Mouse (Mus musculus) cerebellum, postnatal 10 days (tissue): ENCODE results near the gene Tenm4.
"Not testable (repeated sequence)": the region's sequence is repeated elsewhere in the genome, so short reads cannot be mapped to it uniquely, and the experiment has no call there.

Experiments
- DNase-seq, 2 experiments: peaks; one replicate each; pipeline ENCODE4 v3.0.0; 2021; ENCODE audit warnings: mixed read lengths in 2 of 2

Tenm4 gene

DNA sequence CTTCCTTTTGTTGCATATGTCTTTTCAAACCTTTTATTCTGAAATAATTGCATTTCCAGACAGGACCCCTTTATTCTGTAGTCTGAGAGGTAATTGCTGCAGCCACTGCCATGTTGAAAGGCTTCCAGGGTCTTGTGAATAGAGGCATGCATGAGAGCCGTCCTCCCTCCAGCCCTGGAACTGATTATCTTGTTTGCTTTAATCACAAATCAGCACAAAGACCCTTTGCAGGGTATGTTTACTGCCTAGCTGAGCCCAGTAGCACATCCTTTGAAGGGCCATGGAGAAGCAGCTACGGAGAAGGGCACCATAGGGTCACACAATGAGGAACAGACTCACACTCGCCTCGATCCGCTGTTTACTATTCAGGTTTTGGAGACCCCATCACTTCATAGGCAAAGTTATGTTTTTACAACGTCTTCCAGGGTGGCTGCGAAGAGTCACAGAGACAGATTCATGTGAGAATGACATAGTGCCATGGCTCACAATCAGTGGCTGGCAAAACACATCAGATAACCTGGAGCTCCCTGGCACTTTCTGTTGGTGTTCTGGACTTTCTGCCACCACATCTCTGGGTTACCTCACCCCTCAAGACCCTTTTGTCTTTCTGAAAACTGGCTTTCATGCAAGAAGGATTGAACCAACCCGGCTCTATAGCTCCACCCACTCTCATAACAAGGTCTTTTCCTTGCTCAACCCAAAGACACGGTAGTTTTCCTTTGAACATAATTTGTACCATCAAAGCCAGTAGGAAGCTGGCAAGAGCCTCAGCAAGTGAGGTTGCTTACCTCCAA, 425.6 kb downstream of the Tenm4 start:
- DNase-seq = no peak

DNA sequence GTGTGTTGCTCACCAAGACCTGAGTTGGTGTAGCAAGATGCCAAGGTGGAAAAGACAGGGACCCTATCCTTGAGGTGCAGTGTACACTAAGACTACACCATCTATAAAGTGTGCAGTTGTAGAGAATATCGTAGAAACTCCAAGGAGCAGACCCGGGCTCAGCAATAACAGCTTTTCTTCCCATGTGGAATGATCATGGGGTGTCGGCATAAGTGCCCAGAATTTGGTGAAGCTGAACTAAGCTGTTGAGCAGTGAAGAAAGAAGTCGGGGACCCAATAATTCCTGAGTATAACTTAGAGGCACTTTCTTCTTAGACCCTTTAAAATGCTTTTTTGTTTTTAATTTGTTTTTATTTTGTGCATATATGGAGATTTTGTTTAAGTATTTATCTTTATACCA, 426.8 kb downstream of the Tenm4 start:
- DNase-seq = peak; percentile 60 to 63

DNA sequence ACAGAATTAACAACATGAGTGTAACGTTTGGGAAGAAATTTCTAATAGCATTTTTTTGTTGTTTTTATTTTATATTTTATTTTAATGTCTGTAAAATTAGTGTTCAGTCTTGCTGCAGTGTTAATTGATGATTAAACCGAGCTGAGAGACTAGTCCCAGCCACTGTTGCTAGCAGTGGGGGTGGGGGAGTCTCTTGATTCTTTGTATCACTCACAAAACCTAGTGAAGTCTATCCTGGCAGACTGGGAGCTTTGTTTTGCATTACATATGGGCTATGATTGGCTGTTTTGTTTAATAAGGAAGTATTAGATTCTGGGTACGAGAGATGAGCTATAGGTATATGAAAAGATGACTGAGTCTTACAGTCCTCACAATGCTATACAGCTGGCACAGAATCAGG, 428.0 kb downstream of the Tenm4 start:
- DNase-seq = no peak

DNA sequence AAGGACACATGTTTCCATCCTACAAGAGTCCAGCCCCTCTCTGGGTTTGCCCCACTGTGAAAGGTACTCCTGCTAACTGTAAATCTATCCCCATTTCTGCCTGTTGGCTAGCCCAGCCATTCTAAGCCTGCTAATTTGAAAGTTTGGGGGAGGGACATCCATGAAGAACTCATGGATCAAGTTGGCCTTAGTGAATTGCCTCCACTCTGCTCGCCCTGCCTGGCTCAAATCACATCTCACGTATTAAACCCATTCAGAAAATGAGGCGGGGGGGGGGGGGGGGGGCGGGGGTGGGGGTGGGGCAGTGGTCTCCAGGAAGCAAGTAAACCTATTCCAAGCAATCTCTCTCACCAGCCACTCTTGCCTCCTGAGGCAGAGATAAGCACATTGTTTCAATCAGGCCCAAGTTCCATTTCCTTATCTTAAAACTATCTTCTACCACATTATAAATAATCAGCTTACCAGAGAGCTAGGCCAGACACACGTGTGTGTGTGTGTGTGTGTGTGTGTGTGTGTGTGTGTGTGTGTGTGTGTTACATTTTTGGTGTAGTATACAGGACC, 429.4 kb downstream of the Tenm4 start:
- DNase-seq = no peak

DNA sequence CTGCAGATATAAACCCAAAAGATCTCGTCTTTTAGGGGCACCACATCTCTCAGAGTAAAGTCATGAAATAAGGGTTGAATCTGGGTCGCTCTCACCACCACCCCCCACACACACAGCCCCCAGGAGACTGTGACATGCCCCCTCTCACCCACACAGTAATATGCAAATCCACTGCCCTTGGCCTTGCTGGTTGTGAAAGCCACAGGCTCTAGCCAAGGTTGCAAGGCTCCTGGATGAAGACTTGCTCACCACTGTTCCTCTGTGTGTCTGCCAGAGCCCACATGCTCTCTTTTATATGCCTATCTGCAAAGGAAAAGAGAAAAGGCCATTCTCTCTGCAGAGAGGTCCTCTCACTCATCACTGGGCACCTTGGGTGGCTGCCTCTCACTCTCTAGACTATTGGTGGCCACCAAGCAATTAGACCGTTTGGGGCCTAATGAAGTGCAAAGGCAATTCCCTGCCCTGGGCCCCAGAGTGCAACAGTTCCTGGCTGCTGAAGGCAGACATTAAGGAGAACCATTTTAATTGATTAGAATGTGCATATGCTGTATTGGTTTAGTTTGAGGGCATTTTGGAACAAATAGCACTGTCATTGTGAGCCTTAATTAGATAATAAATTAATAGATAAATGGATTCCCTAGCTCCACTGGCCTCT, 433.2 kb downstream of the Tenm4 start:
- DNase-seq = no peak

DNA sequence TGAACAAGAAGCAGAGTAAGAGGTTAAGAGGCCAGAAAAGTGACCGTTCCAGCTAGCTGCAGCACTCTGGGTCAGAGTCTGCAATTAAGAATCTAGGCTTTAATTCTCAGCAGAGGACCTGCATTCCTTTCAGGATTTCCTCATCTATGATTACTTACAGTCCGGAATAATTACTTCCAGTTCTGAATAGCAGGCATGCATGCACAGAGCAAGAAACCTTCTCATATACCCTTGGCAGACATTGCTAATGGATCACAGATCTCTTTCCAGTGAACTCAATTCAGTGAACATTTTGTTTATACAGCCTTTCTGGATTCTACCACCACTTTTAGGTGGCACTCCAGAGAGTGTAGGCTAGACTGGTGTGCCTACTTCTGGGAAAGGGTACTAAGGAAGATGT, 434.3 kb downstream of the Tenm4 start:
- DNase-seq = no peak

DNA sequence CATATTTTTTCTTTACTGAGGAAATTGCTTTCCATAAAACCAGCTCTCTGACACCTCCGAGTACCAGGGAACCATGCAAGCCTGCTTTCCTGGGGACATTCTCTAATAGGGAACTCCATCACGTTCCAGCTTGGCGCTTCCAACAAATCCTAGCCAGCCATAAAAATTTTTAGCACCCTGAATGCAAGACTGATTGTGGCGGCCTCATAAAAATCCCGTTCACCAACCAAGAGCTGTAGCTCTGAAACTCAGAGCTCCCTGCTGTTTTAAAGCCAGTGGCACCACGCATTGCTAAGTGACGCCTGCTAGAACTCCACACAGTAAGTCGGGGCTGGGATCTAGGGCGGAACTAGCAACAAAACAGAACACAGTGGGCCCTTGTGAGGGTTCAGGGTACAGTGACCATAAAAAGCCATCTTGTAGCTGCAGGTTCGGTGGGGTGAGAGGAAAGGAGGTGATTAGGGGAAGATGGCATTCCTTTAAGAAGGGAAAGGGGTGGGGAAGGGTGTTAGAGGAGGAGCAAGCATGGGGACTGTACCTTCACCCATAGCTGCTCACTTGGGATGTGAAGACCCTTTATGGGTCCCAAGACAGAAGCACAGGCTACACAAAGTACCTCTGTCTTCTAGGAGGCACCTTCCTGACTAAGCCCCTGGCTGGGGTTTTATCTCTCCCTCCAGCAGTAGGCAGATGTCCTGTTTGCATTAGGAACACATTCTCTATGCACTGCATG, 439.0 kb downstream of the Tenm4 start:
- no peak for DNase-seq

DNA sequence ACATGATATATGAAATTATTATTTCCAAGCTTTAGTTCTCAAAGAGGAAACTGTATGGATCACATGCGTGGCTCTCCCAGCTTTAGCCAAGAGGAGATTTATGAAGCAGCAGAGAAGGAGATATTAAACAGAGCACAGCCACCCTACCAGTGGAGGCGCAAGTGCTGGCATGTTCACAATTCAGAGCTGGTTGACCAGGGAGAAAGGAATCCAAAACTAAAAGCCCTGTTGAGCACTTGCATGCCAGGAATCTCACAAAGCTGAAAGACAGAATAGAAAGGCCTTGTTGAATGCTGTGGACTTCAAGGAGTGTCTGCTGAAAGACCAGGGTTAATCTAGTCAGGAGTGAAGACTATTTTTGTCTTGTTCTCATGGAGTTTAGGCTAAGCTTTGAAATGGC, 446.3 kb downstream of the Tenm4 start:
- no peak for DNase-seq

DNA sequence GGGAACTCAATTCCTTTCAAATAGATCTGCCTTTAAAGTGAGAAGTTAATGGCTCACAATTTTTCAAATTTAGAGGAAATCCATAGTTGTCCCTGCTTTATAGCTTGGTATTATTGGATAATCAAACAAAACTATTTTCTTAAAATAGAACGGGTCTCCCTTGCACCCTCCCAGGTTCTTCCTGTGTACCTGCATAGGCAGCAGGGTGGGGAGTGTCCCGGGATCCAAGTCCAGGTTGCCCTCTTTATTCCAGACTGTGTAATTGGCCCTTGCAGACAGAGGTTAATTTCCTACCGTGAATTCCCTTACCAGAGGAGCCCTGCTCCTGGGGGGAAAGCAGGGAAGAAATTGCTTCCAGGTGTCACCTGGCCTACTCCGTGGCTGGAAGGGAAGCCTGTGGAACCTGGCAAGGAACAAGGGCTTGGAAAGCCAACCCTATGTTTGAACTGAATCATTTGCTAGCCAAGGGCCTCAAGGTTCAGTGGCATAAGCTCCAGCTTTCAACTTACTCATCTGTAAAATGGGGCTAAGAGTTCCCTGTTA, 449.0 kb downstream of the Tenm4 start:
- DNase-seq = no peak

DNA sequence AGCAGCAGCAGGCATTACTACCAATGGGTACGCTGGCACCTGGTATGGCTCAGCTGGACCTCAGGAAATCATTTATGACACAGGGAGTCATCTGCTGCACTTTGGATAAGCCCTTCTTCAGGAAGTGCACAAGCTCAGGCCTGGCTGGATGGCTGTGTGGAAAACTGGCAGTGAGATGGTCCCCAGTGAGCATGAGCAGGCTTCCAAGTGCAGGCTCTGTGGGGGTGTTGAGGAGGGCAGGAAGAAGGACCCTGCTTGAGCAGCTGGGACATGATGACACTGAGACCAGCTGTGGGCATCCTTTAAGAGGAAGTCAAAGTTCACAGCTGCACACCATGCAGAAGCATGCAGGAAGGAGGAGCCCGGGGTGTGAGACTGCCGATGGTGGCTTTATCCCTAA, 455.3 kb downstream of the Tenm4 start:
- no peak for DNase-seq

DNA sequence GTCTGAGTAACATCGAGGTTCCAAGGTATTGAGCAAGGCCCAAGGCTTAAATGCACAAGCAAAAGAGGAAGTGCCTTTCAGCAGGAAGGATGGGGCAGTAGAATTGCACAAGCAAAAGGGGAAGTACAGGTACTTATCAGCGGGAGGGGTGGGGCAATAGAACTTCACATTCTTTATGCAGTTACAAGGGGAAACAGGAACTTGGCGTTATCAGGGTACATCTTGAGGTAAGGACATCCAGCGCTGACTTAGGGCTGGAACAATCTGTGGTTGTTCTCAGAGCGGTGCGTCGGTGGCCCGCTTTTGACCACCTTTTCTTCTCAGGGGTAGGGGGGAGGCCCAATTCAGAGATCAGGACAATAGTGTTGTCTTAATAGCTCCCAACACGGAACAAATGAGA, 459.5 kb downstream of the Tenm4 start:
- not testable (repeated sequence) for DNase-seq

DNA sequence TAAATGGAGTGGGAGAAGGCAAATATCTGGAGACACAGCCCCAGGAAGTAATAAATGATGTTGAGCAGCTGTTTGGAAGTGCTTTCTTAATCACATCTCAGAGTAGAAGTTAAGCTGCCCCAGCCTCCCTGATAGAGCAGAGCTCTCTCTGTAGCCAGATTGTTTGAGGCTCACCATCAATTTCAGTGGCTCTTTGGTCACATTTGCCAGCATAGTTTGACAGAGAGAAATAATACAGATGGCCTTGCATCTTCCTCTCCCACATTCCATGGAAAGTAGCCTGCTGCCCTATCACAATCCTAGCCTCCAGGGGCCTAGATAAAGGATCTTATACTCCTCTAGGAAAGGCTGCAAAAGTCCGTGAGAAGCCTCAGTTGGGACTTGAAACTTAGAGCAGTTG, 462.0 kb downstream of the Tenm4 start:
- no peak for DNase-seq

DNA sequence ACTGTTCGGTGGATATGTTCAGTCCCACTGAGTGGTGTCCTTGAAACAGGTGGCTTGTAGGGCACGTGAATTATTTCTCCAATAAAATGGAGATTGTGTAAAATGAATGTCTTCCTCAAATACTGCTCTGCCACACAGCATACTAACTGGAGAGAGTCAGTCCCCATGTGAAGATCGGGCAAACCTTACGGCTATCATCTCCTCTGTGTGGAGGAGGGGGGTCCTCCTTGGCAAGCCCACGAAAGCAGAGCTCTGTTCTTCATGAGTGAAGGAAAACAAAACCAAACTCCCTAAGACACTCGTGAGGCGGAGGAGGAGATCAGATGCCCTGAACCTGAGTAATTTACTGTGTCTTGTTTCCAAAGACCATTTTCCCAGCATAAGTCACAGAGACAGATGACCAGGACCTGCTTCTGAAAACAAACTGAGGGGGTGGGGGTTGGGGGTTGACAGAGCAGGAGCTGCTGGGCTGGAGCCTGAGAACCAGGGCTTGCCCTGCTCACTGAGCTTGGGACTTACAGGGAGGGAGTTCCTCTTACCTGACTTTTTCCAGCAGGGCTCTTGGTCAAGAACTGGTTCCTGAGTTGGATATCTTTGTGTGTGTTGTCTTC, 464.9 kb downstream of the Tenm4 start:
- no peak for DNase-seq

DNA sequence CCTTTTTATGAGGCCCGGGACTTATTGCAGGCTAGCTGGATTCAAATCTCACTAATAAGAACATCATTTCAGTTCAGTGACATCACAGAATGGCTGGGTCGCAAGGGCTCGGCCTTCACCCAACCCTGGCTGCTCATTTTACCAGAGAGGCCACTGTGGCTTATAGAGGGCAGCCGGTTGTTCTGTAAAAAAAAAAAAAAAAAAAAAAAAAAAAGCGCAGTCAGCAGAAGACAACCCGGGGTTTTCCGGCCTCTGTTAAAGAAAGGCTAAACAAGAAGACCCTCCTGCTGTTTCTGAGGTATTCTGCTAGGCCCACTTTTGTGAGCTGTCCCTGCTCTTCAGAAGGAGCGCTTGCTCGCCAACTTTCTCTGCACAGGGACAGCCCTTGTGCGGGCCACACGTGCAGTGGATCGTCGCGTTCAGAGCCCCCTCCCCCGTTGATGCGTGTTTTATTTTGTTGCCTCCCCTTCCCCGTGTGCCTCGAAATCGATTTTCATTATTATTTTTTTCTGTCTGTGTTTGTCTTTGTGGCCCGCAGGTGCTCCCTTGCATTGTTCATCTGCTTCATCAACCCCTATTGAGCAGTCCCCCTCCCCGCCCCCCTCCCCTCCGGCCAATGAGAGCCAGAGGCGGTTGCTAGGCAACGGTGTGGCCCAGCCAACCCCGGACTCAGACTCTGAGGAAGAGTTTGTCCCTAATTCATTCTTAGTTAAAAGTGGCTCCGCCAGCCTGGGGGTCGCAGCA, 472.6 kb downstream of the Tenm4 start:
- peak; percentile 82 to 87 for DNase-seq

DNA sequence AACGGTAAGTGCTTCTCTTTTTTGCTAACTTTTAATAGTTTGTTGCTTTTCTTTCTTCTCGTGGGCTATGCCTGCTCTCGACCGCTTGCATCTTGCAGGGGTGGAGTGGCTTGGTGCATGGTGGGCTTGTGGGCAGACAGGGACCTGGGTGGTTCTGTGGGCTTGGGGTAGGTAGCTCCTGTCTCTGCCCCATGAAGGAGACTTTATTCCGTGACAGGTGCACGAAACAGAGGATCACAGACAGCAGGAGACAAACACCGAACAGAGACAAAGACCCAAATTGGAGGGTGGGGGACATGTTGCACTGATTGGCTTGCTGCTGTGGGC, 473.1 kb downstream of the Tenm4 start:
- peak; percentile 29 to 36 for DNase-seq

DNA sequence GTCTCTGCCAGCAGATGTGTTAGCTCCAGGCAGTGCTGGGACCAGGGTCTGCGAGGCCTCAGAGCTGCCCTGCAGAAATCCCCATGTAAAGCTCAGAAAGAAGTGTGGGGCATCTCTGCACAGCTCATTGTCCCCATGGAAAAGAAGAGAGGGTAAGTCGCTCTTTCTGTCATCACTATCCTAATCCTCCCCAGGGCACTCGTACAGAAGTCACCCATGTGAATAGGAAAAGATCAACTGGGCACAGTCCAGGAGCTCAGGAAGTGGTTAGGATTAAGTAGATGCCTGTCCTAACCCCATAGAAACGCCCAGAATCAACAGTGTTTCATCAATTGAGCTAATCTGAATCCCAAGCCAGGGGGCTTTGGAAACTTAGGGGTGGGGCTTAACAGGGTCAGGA, 476.6 kb downstream of the Tenm4 start:
- no peak for DNase-seq

DNA sequence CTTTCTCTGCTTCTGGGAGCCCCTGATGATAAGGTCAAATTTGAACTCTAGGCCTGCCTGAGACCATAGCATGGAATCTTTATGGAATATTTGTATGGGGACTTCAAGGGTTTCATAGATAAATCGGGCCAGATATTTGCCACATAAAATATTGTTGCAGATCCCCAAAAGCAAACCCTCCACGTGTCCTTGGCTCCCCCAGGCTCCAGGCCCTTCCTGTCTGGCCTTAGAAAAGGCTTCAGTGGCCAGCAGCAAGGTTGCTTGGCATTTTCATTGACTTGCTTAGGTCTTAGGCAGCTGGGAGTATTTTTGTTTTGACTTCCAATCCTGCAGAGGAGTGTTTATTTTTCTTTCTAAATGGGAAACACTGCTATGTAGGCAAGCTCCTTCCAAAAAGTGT, 477.6 kb downstream of the Tenm4 start:
- no peak for DNase-seq

DNA sequence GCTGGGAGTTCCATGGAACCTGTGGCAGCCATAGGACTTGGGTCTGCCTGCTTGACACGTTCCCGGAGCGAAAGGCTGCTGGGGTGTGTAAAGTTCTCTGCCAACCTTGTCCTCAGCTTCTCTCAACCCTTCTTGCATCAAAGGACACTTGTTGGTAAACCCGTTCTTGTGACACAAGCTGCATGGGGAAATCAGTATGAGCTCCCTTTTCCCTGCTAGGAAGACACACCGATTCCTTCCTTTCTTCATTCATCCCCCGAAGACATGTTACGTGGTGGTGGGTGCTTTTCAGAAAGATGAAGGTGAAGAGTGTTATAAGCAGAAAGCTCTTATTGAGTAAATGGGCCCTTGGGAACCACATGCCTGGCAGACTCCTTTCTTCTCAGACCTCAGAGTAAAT, 478.1 kb downstream of the Tenm4 start:
- no peak for DNase-seq

DNA sequence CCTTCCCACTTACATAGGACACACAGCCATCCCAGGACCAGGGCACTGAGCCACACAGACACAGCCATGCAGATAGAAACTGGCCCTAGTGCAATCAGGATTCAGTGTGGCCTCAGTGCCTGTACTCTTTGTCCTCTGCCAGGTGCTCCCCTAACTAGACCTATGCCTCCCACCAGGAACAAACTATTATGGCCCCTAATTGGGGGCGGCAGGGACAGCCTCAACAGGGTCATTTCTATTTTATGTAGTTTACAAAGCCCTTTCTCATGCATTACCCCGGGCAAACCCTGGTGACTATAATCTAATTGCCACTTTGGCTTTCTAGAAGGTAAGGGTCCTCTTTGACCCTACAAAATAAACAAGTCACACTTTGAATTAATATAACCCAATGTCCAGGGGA, 479.4 kb downstream of the Tenm4 start:
- no peak for DNase-seq

DNA sequence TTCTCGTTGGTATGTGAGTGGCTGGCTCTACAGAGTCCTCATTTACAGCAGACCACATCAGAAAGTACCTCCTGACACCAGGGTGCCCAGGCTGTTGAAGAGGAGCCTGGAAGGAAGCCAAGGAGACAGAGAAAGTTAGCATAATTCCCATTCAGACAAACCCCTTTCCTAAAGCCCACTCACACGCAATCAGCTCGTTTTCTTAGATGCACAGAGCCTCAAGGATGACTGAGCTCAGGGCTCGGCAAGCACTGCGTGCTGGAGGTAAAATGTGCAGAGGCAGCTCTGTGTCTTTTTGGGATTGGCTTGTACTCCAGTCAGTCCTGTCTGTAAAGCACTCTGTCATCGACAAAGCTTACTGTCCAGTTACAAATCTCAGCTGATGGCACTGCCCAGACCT, 480.0 kb downstream of the Tenm4 start:
- peak; percentile 27 to 40 for DNase-seq

DNA sequence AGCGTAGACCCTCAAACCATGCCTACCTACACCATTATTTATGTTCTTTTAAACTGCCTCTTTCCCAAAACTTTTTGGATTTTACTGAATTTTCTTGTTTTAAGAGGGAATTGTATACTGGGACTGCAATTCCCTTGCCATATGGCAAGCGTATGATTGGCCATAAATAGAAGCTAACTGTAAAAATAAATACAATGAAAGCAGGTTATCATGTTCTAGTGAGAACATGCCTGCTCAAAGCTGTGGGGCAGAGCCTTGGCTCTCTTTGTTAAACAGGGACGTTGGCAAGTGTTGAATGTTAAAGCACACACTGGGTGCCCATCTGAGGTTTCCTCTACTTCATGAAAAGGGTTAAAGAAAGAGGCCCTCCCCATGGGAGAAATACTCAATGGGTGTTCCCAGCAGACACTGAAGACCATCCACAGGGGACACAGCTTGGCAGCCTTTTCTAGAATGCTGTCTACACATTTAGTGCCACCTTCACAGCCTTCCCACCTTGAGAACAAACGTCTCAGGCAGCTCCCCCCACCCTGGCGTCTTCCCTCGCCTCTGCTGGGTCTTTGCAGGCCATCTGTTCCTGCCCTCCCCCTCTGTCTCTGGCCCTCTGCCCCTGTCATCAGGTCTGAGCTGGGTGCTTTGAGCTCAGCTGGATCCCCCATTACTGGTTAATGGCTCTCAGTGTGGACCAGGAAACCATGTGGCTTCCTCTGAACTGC, 480.7 kb downstream of the Tenm4 start:
- peak; percentile 70 to 88 for DNase-seq

DNA sequence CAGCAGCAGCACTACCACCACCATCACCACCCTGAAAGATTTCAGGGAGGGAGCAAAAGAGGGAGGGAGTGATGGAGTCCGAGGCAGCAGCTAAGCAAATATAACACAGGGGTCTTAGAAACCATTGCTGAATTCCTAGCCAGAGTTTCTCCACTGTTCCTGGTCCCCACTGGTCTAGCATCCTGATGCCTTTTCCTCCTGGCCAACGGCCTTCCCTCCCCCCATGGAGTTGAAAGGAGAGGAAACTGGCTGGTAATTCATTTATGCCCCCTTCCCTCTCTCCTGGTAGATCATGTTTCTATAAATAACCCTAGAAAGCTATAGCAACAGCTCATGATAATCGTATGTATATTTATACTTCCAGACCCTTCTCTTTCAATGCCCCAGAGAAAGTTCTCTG, 481.8 kb downstream of the Tenm4 start:
- DNase-seq = no peak
